Comparison of ENCODE assay signal across 9 mouse cellular contexts in the genomic region with DNA sequence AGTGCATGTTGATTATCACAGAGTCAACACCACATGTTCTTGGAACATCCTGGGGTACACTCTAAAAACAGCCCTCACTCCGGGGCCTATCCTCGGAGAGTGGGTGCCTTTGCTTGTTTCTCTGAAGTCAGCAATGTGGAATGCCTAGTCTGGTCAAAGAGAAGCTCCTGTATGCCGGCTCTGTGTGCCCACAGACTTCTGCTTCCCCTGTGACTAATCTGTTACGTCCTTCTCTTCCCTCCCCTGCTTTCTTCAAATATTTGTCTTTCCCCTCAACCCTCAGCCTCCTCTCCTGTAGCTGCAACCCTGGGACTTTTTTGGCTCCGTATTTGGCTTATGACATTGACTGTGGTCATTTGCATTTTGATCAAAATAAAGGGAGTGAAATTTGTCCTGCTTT.
DNase-seq lines count a peak whose midpoint lies in the region; ATAC-seq and TF ChIP-seq lines count a peak whose summit lies in the region.
"Had no signal": no experiment of that assay in that cellular context is flagged by ENCODE, and none has a peak within 500 bp of the region (broad histone marks: within the 10 kb centered on the region; RNA-seq: fewer than 3 reads in every experiment).

No protein-coding gene starts in this region.

- 61% methylated on average over 5 of the region's 5 CpGs for WGBS in forebrain, embryonic 12.5 days
- WGBS in forebrain, postnatal 0 days: 47% methylated on average over 5 of the region's 5 CpGs
- WGBS in intestine, embryonic 15.5 days: 8% methylated on average over 5 of the region's 5 CpGs
- WGBS in midbrain, embryonic 15.5 days: 38% methylated on average over 5 of the region's 5 CpGs

- H3K27ac ChIP-seq in forebrain, embryonic 12.5 days: 0 out of 2 replicates have a peak overlapping the region, but pooled peaks have one; percentile 5
- H3K27ac ChIP-seq in forebrain, postnatal 0 days (ENCODE audit: low read depth, low read length): no peak overlapping the region
- H3K27ac ChIP-seq in intestine, embryonic 15.5 days: peak overlapping the region; percentile 74
- peak overlapping the region; percentile 2; the same call in 1 of the 2 replicates for H3K27ac ChIP-seq in midbrain, embryonic 15.5 days
- H3K27ac ChIP-seq: neural tube, embryonic 12.5 days had no signal

- no peak overlapping the region for H3K9ac ChIP-seq in forebrain, embryonic 12.5 days
- no peak overlapping the region for H3K9ac ChIP-seq in forebrain, postnatal 0 days
- no peak overlapping the region for H3K9ac ChIP-seq in intestine, embryonic 15.5 days
- H3K9ac ChIP-seq in midbrain, embryonic 15.5 days: no peak overlapping the region
- H3K9ac ChIP-seq: neural tube, embryonic 12.5 days had no signal

- no peaks in the 10 kb centered on the region for H3K9me3 ChIP-seq in forebrain, embryonic 12.5 days
- no peaks in the 10 kb centered on the region; the same call in 1 of the 2 replicates for H3K9me3 ChIP-seq in forebrain, postnatal 0 days (ENCODE audit: low read length)
- H3K9me3 ChIP-seq in intestine, embryonic 15.5 days: no peaks in the 10 kb centered on the region
- H3K9me3 ChIP-seq in midbrain, embryonic 15.5 days: no peaks in the 10 kb centered on the region

- no peak overlapping the region for H3K4me2 ChIP-seq in forebrain, embryonic 12.5 days
- no peak overlapping the region for H3K4me2 ChIP-seq in forebrain, postnatal 0 days (ENCODE audit: low read depth)
- no peak overlapping the region for H3K4me2 ChIP-seq in intestine, embryonic 15.5 days (replicated peaks)
- H3K4me2 ChIP-seq in midbrain, embryonic 15.5 days: no peak overlapping the region
- H3K4me2 ChIP-seq: neural tube, embryonic 12.5 days had no signal

- no peak overlapping the region for H3K4me3 ChIP-seq in forebrain, embryonic 12.5 days (replicated peaks)
- no peak overlapping the region for H3K4me3 ChIP-seq in forebrain, postnatal 0 days (ENCODE audit: low read depth, low read length)
- no peak overlapping the region for H3K4me3 ChIP-seq in intestine, embryonic 15.5 days (replicated peaks)
- no peak overlapping the region for H3K4me3 ChIP-seq in midbrain, embryonic 15.5 days
- H3K4me3 ChIP-seq: neural tube, embryonic 12.5 days had no signal

- H3K36me3 ChIP-seq in forebrain, embryonic 12.5 days (replicated peaks): no peaks in the 10 kb centered on the region
- no peaks in the 10 kb centered on the region for H3K36me3 ChIP-seq in forebrain, postnatal 0 days (ENCODE audit: insufficient read depth)
- H3K36me3 ChIP-seq in intestine, embryonic 15.5 days: no peaks in the 10 kb centered on the region
- no peaks in the 10 kb centered on the region for H3K36me3 ChIP-seq in midbrain, embryonic 15.5 days (replicated peaks)
- H3K36me3 ChIP-seq: neural tube, embryonic 12.5 days had no signal

- H3K27me3 ChIP-seq in forebrain, embryonic 12.5 days: no peaks in the 10 kb centered on the region
- no peaks in the 10 kb centered on the region for H3K27me3 ChIP-seq in forebrain, postnatal 0 days (ENCODE audit: insufficient read depth, low read length)
- no peaks in the 10 kb centered on the region for H3K27me3 ChIP-seq in intestine, embryonic 15.5 days (replicated peaks)
- no peaks in the 10 kb centered on the region for H3K27me3 ChIP-seq in midbrain, embryonic 15.5 days (replicated peaks)
- H3K27me3 ChIP-seq: neural tube, embryonic 12.5 days had no signal

- no peak for DNase-seq in forebrain, postnatal 0 days
- DNase-seq in right cerebral cortex, adult 18-20 months: peak; percentile 55
- no peak for DNase-seq in right cerebral cortex, postnatal 14 days
- no peak for DNase-seq in embryo, embryonic 10.5 days (ENCODE audit: low spot score)
- DNase-seq in kidney, postnatal 25 days: no peak

- no peak for TF ChIP-seq CTCF in forebrain, postnatal 0 days (IDR thresholded peaks at IDR 0.05; ENCODE audit: low read depth)

- no peak for ATAC-seq in forebrain, embryonic 12.5 days (ENCODE audit: low FRiP score)
- ATAC-seq in forebrain, postnatal 0 days: no peak
- ATAC-seq in intestine, embryonic 15.5 days: peak; percentile 27; the same call in 1 of the 2 replicates
- no peak for ATAC-seq in midbrain, embryonic 15.5 days (replicated peaks)

- peaks cover 14% of the 10 kb centered on the region; the same call in 1 of the 2 replicates for H3K4me1 ChIP-seq in forebrain, embryonic 12.5 days
- H3K4me1 ChIP-seq in forebrain, postnatal 0 days (ENCODE audit: insufficient read depth): no peaks in the 10 kb centered on the region
- peaks cover 29% of the 10 kb centered on the region for H3K4me1 ChIP-seq in intestine, embryonic 15.5 days (replicated peaks)
- peaks cover 23% of the 10 kb centered on the region for H3K4me1 ChIP-seq in midbrain, embryonic 15.5 days
